Mouse (Mus musculus) midbrain, embryonic 16.5 days (tissue): ENCODE measurements around the gene Ccdc93. TPM values are rescaled to one million over a fixed set of nuclear protein-coding genes. Genes with fewer than 3 reads are reported as not detected.

Experiments
- ATAC-seq: fragments of 200-750 bp; cut with Nextera tagmentation; 2 replicates; pipeline ENCODE4 v1.8.0; 2017; ENCODE audit warnings: moderate TSS enrichment
- H3K27ac ChIP-seq: fragments of 300-500 bp; sonication (generic); 2 replicates; pipeline ENCODE4 v1.5.1; 2014; ENCODE audit warnings: mild to moderate bottlenecking, low read length, mixed read lengths
- H3K27me3 ChIP-seq: fragments of 300-500 bp; sonication (generic); 2 replicates; pipeline ENCODE4 v1.6.1; 2014; ENCODE audit warnings: low read depth, low read length, mixed read lengths; ENCODE audit not compliant: control insufficient read depth, insufficient read depth
- H3K36me3 ChIP-seq: fragments of 300-500 bp; sonication (generic); 2 replicates; pipeline ENCODE4 v1.6.1; 2014; ENCODE audit warnings: mild to moderate bottlenecking, low read length, moderate library complexity, mixed read lengths; ENCODE audit not compliant: control insufficient read depth, insufficient read depth
- H3K4me1 ChIP-seq: fragments of 300-500 bp; sonication (generic); 2 replicates; pipeline ENCODE4 v1.6.1; 2014; ENCODE audit warnings: mild to moderate bottlenecking, low read length, mixed read lengths; ENCODE audit not compliant: control insufficient read depth, insufficient read depth
- H3K4me2 ChIP-seq: fragments of 300-500 bp; sonication (generic); 2 replicates; pipeline ENCODE4 v1.6.1; 2014; ENCODE audit warnings: mild to moderate bottlenecking, low read length, mixed read lengths
- H3K4me3 ChIP-seq: fragments of 300-500 bp; sonication (generic); 2 replicates; pipeline ENCODE4 v1.5.1; 2014; ENCODE audit warnings: low read depth, mild to moderate bottlenecking, low read length, moderate library complexity, mixed read lengths
- H3K9ac ChIP-seq: fragments of 300-500 bp; sonication (generic); 2 replicates; pipeline ENCODE4 v1.6.1; 2014; ENCODE audit warnings: low read depth, low read length, mixed read lengths
- H3K9me3 ChIP-seq: fragments of 300-500 bp; sonication (generic); replicated peaks from 2 replicates; pipeline ENCODE4 v1.6.1; 2014; ENCODE audit warnings: mild to moderate bottlenecking, low read length, mixed read lengths; ENCODE audit not compliant: control insufficient read depth, poor library complexity, severe bottlenecking
- WGBS: fragments of 180-500 bp; shearing (Covaris S2); extraction: QIAGEN DNeasy Blood & Tissue Kit; methylation state at CpG from one replicate; pipeline ENCODE4 v1.1.7; 2014; 5-methylcytosine and 5-hydroxymethylcytosine counted together
- polyA plus RNA-seq: library from polyadenylated mRNA; unstranded; fragments of >200 nt; fragmentation: Nextera tagmentation; extraction: Ambion mirVana; gene quantifications from 2 replicates; pipeline ENCODE4 v1.2.1, GENCODE M21; 2015

Gene Ccdc93
- 11.9 and 12.7 TPM in 2 replicates for polyA plus RNA-seq

GRCm38 (mm10) chr1:121430938-121431928 is at the start of gene Ccdc93:
Gene Ccdc93, plus strand, starts transcription at chr1:121431049.
- Histone ChIP-seq H3K9ac (peak within 1 kb of the TSS; percentile 81), H3K4me2 (peak within 1 kb of the TSS; percentile 100), H3K4me1 (peaks cover 16% of the 10 kb centered on the region), H3K27ac (no peak within 1 kb of the TSS), H3K9me3 (no peaks in the 10 kb centered on the region), H3K27me3 (no peaks in the 10 kb centered on the region), H3K4me3 (peak within 1 kb of the TSS; percentile 77), H3K36me3 (peaks cover under 1% of the 10 kb centered on the region; the same call in 1 of the 2 replicates)
- peak; percentile 94 for ATAC-seq
- WGBS, result under 1% methylated on average over 47 of the region's 47 CpGs

- no peak overlapping the region for H3K4me3 ChIP-seq
- H3K9me3 ChIP-seq, result no peaks in the 10 kb centered on the region
- ATAC-seq, result no peak
- H3K27me3 ChIP-seq, result no peaks in the 10 kb centered on the region
- H3K27ac ChIP-seq, result no peak overlapping the region
- no peak overlapping the region for H3K4me2 ChIP-seq
- WGBS, result 57% methylated on average over 3 of the region's 3 CpGs
- H3K9ac ChIP-seq, result no peak overlapping the region
- no peaks in the 10 kb centered on the region for H3K4me1 ChIP-seq
- no peaks in the 10 kb centered on the region for H3K36me3 ChIP-seq
These were observed 49.3 kb upstream of the Ccdc93 start for GRCm38 (mm10) chr1:121381562-121381961.

GRCm38 (mm10) chr1:121388312-121388711 is 42.5 kb upstream of the Ccdc93 start:
- Histone ChIP-seq H3K27ac (no peak overlapping the region), H3K9ac (no peak overlapping the region), H3K27me3 (no peaks in the 10 kb centered on the region), H3K9me3 (no peaks in the 10 kb centered on the region), H3K4me1 (peaks cover 10% of the 10 kb centered on the region), H3K36me3 (no peaks in the 10 kb centered on the region), H3K4me2 (no peak overlapping the region), H3K4me3 (no peak overlapping the region)
- 25% methylated on average over 6 of the region's 6 CpGs for WGBS
- no peak for ATAC-seq

- no peak overlapping the region for H3K27ac ChIP-seq
- ATAC-seq, result no peak
These were observed 42.1 kb upstream of the Ccdc93 start for GRCm38 (mm10) chr1:121388732-121389131.

GRCm38 (mm10) chr1:121389574-121389973 is 41.3 kb upstream of the Ccdc93 start:
- Histone ChIP-seq H3K4me1 (peaks cover 10% of the 10 kb centered on the region), H3K4me3 (no peak overlapping the region), H3K27me3 (no peaks in the 10 kb centered on the region), H3K9ac (no peak overlapping the region), H3K9me3 (no peaks in the 10 kb centered on the region), H3K4me2 (no peak overlapping the region), H3K27ac (no peak overlapping the region), H3K36me3 (no peaks in the 10 kb centered on the region)
- WGBS, result 75% methylated on average over 12 of the region's 12 CpGs
- ATAC-seq, result peak; percentile 33; the same call in 1 of the 2 replicates

More at GRCm38 (mm10) chr1:121388732-121389131, 42.1 kb upstream of the Ccdc93 start:
- no peaks in the 10 kb centered on the region for H3K9me3 ChIP-seq
- H3K36me3 ChIP-seq, result no peaks in the 10 kb centered on the region
- no peaks in the 10 kb centered on the region for H3K27me3 ChIP-seq
- WGBS, result 44% methylated on average over 7 of the region's 7 CpGs
- H3K4me3 ChIP-seq, result no peak overlapping the region
- peaks cover 10% of the 10 kb centered on the region for H3K4me1 ChIP-seq
- H3K4me2 ChIP-seq, result no peak overlapping the region
- no peak overlapping the region for H3K9ac ChIP-seq

GRCm38 (mm10) chr1:121390003-121390402 is 40.8 kb upstream of the Ccdc93 start:
- Histone ChIP-seq H3K27me3 (no peaks in the 10 kb centered on the region), H3K36me3 (no peaks in the 10 kb centered on the region), H3K9me3 (no peaks in the 10 kb centered on the region), H3K27ac (no peak overlapping the region), H3K9ac (no peak overlapping the region), H3K4me2 (no peak overlapping the region), H3K4me1 (peaks cover 10% of the 10 kb centered on the region), H3K4me3 (no peak overlapping the region)
- peak; percentile 36; the same call in 1 of the 2 replicates for ATAC-seq
- WGBS, result 33% methylated on average over 5 of the region's 5 CpGs

GRCm38 (mm10) chr1:121390421-121390820 is 40.4 kb upstream of the Ccdc93 start:
- Histone ChIP-seq H3K4me2 (peak overlapping the region; percentile 44), H3K4me3 (no peak overlapping the region), H3K27ac (no peak overlapping the region), H3K36me3 (no peaks in the 10 kb centered on the region), H3K9me3 (no peaks in the 10 kb centered on the region), H3K27me3 (no peaks in the 10 kb centered on the region), H3K4me1 (peaks cover 10% of the 10 kb centered on the region), H3K9ac (no peak overlapping the region)
- 0 out of 2 replicates have a peak, but pooled peaks have one; percentile 9 for ATAC-seq
- 39% methylated on average over 9 of the region's 13 CpGs for WGBS

- Histone ChIP-seq H3K27ac (no peak overlapping the region), H3K36me3 (no peaks in the 10 kb centered on the region), H3K4me1 (peaks cover 10% of the 10 kb centered on the region), H3K9ac (no peak overlapping the region), H3K4me3 (no peak overlapping the region), H3K9me3 (no peaks in the 10 kb centered on the region), H3K27me3 (no peaks in the 10 kb centered on the region), H3K4me2 (peak overlapping the region; percentile 44)
- ATAC-seq, result 0 out of 2 replicates have a peak, but pooled peaks have one; percentile 29
- WGBS, result 35% methylated on average over 8 of the region's 8 CpGs
These were observed 40.0 kb upstream of the Ccdc93 start for GRCm38 (mm10) chr1:121390855-121391254.

- no peak overlapping the region for H3K27ac ChIP-seq
- H3K27me3 ChIP-seq, result no peaks in the 10 kb centered on the region
- H3K4me2 ChIP-seq, result no peak overlapping the region
- H3K4me1 ChIP-seq, result peaks cover 10% of the 10 kb centered on the region
- no peak overlapping the region for H3K9ac ChIP-seq
- no peak overlapping the region for H3K4me3 ChIP-seq
- ATAC-seq, result no peak
- no peaks in the 10 kb centered on the region for H3K36me3 ChIP-seq
- H3K9me3 ChIP-seq, result no peaks in the 10 kb centered on the region
- 71% methylated on average over 2 of the region's 2 CpGs for WGBS
These were observed 37.7 kb upstream of the Ccdc93 start for GRCm38 (mm10) chr1:121393117-121393516.
